Mouse (Mus musculus) limb, embryonic 15.5 days (tissue): ENCODE results near the gene Ttll2. TPM values are rescaled to one million over a fixed set of nuclear protein-coding genes. Genes with fewer than 3 reads are reported as not detected.
"Not testable (repeated sequence)": the region's sequence is repeated elsewhere in the genome, so short reads cannot be mapped to it uniquely, and the experiment has no call there.

Experiments
- ATAC-seq: fragments of 200-750 bp; cut with Nextera tagmentation; 2 replicates; pipeline ENCODE4 v1.8.0; 2017; ENCODE audit warnings: low read depth, moderate TSS enrichment; ENCODE audit not compliant: insufficient number of reproducible peaks, low FRiP score, low TSS enrichment
- H3K27ac ChIP-seq: fragments of 300-500 bp; sonication (generic); 2 replicates; pipeline ENCODE4 v1.5.1; 2015; ENCODE audit warnings: moderate library complexity, mild to moderate bottlenecking, inconsistent platforms
- H3K27me3 ChIP-seq: fragments of 300-500 bp; sonication (generic); 2 replicates; pipeline ENCODE4 v1.6.1; 2015; ENCODE audit warnings: inconsistent platforms
- H3K36me3 ChIP-seq: fragments of 300-500 bp; sonication (generic); 2 replicates; pipeline ENCODE4 v1.6.1; 2015; ENCODE audit warnings: inconsistent platforms
- H3K4me1 ChIP-seq: fragments of 300-500 bp; sonication (generic); 2 replicates; pipeline ENCODE4 v1.6.1; 2015; ENCODE audit warnings: inconsistent platforms
- H3K4me2 ChIP-seq: fragments of 300-500 bp; sonication (generic); 2 replicates; pipeline ENCODE4 v1.6.1; 2015; ENCODE audit warnings: mild to moderate bottlenecking, inconsistent platforms
- H3K4me3 ChIP-seq: fragments of 300-500 bp; sonication (generic); 2 replicates; pipeline ENCODE4 v1.5.1; 2015; ENCODE audit warnings: mild to moderate bottlenecking, inconsistent platforms
- H3K9ac ChIP-seq: fragments of 300-500 bp; sonication (generic); 2 replicates; pipeline ENCODE4 v1.6.1; 2015; ENCODE audit warnings: inconsistent platforms
- H3K9me3 ChIP-seq: fragments of 300-500 bp; sonication (generic); 2 replicates; pipeline ENCODE4 v1.6.1; 2016; ENCODE audit warnings: inconsistent platforms
- WGBS: fragments of 180-500 bp; shearing (Covaris S2); methylation state at CpG from one replicate; pipeline ENCODE4 v1.1.7; 2015; 5-methylcytosine and 5-hydroxymethylcytosine counted together
- polyA plus RNA-seq: library from polyadenylated mRNA; unstranded; fragments of >200 nt; fragmentation: Nextera tagmentation; extraction: Ambion mirVana; gene quantifications from 2 replicates; pipeline ENCODE4 v1.2.1, GENCODE M21; 2015

Gene Ttll2
- not detected in 2 replicates for polyA plus RNA-seq

DNA sequence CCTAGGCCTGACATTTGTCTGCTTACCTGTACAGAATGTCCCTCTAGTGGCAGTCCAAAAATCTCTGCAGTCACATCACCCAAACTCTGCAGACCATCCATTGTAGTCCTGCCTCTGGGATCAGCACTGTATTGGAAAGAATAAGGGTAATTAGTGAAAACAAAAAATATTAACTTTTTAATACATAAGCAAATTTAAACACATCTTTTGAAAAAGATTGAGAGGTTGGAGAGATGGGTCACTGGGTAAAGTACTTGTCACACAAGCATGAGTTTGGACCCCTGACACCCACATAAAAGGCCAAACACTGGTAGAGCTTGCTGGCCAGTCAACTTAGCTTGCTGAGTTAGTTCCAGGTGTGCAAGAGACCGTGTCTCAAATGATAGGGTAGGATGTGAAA lies at the start of gene Ttll2:
Gene Ttll2, minus strand, starts transcription at position 101 of the 400 bp plus-strand sequence.
- WGBS: 93% methylated on average over 1 of the region's 1 CpGs
- H3K36me3 ChIP-seq, H3K4me3 ChIP-seq, H3K9me3 ChIP-seq, H3K4me2 ChIP-seq, ATAC-seq, H3K27ac ChIP-seq, H3K27me3 ChIP-seq, H3K4me1 ChIP-seq, H3K9ac ChIP-seq: not testable (repeated sequence)

- 82% methylated on average over 6 of the region's 6 CpGs for WGBS
- not testable (repeated sequence) for H3K9ac ChIP-seq, H3K27me3 ChIP-seq, H3K36me3 ChIP-seq, H3K9me3 ChIP-seq, H3K4me2 ChIP-seq, H3K4me1 ChIP-seq, H3K27ac ChIP-seq, ATAC-seq, H3K4me3 ChIP-seq
Measured at GRCm38 (mm10) chr17:7399770-7400169, 47.3 kb upstream of the Ttll2 start.

- not testable (repeated sequence) for H3K4me3 ChIP-seq, H3K36me3 ChIP-seq, H3K9ac ChIP-seq, H3K4me1 ChIP-seq, ATAC-seq, H3K9me3 ChIP-seq, H3K27me3 ChIP-seq, H3K27ac ChIP-seq, H3K4me2 ChIP-seq
- 84% methylated on average over 6 of the region's 6 CpGs for WGBS
Measured at GRCm38 (mm10) chr17:7398198-7398847, 45.8 kb upstream of the Ttll2 start.

GRCm38 (mm10) chr17:7397079-7397478 lies 44.6 kb upstream of the Ttll2 start:
- not testable (repeated sequence) for ATAC-seq, H3K36me3 ChIP-seq, H3K4me3 ChIP-seq, H3K27ac ChIP-seq, H3K4me2 ChIP-seq, H3K27me3 ChIP-seq, H3K9me3 ChIP-seq, H3K4me1 ChIP-seq, H3K9ac ChIP-seq
- 83% methylated on average over 13 of the region's 13 CpGs for WGBS

DNA sequence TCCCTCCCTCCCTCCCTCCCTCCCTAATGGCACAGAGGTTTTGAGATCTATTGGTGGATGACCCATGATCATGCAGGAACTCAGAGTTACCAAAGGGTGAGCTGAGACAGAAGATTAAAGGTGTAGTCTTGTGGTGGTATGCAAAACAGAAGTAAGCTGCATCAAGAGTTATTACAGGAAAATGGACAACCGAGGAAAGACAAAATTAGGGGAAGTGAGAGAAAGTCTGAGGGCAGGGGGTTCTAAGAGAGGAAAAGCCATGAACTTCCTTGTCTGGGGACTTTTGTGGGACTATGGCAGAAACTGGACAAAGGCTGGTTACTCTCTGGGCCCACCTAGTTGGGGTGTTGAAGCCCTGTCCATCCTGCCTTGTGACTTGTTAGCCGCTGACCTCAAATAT lies 43.8 kb upstream of the Ttll2 start:
- not testable (repeated sequence) for H3K4me3 ChIP-seq, H3K9me3 ChIP-seq, H3K4me2 ChIP-seq, H3K9ac ChIP-seq, H3K27me3 ChIP-seq, H3K27ac ChIP-seq, ATAC-seq, H3K4me1 ChIP-seq, H3K36me3 ChIP-seq
- WGBS: no CpG with 5 or more reads among the region's 2 CpGs

- not testable (repeated sequence) for H3K9ac ChIP-seq, H3K4me3 ChIP-seq, H3K4me2 ChIP-seq, H3K9me3 ChIP-seq, H3K36me3 ChIP-seq, H3K27me3 ChIP-seq, H3K27ac ChIP-seq, ATAC-seq, H3K4me1 ChIP-seq
- WGBS: 88% methylated on average over 8 of the region's 8 CpGs
Measured at GRCm38 (mm10) chr17:7395671-7396070, 43.2 kb upstream of the Ttll2 start.

DNA sequence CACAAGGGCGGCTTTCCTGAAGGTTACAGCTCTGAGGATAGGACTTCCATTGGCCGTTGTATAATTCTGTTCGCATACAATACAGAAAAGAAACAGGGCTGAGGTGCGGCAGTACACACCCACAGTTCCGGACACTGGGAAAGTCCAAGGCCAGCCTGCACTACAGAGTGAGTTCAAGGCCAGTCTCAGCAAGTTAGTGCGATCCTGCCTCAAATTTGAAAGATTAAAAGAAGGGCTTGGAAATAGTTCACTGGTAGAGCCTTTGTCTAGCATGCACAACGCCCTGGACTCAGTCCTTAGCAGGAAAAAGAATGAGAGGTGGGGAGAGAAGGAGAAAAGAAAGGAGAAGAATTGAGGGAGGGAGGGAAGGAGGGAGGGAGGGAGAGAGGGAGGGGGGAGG lies 42.6 kb upstream of the Ttll2 start:
- H3K4me2 ChIP-seq, H3K9ac ChIP-seq, H3K36me3 ChIP-seq, H3K27ac ChIP-seq, H3K9me3 ChIP-seq, ATAC-seq, H3K27me3 ChIP-seq, H3K4me1 ChIP-seq, H3K4me3 ChIP-seq: not testable (repeated sequence)
- WGBS: 89% methylated on average over 7 of the region's 7 CpGs

DNA sequence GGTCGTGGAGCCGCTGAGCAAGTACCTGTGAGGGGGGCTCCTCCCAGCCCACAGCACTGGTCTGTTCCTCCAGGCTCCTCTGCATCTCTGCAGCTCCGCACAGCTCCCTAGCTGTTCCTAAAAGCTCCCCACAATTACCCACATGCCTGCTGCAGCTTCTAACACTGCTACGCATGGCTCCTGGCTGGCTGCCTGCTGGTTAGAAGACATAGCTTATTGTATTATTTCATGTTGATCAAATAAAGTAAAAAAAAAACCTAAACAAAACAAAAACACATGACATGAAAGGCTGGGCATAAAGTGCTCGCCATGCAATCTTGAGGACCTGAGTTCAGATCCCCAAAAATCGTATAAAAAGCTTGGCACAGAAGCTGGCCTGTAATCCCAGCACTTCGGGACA lies 37.4 kb upstream of the Ttll2 start:
- WGBS: 50% methylated on average over 7 of the region's 7 CpGs
- H3K4me3 ChIP-seq, H3K9me3 ChIP-seq, H3K36me3 ChIP-seq, H3K27ac ChIP-seq, H3K4me2 ChIP-seq, ATAC-seq, H3K27me3 ChIP-seq, H3K4me1 ChIP-seq, H3K9ac ChIP-seq: not testable (repeated sequence)

- H3K4me1 ChIP-seq, H3K4me2 ChIP-seq, H3K4me3 ChIP-seq, H3K36me3 ChIP-seq, H3K27me3 ChIP-seq, H3K27ac ChIP-seq, H3K9ac ChIP-seq, H3K9me3 ChIP-seq: not testable (repeated sequence)
- 59% methylated on average over 8 of the region's 8 CpGs for WGBS
- ATAC-seq: 0 out of 2 replicates have a peak, but pooled peaks have one; percentile 17
Measured at GRCm38 (mm10) chr17:7388958-7389356, 36.5 kb upstream of the Ttll2 start.

DNA sequence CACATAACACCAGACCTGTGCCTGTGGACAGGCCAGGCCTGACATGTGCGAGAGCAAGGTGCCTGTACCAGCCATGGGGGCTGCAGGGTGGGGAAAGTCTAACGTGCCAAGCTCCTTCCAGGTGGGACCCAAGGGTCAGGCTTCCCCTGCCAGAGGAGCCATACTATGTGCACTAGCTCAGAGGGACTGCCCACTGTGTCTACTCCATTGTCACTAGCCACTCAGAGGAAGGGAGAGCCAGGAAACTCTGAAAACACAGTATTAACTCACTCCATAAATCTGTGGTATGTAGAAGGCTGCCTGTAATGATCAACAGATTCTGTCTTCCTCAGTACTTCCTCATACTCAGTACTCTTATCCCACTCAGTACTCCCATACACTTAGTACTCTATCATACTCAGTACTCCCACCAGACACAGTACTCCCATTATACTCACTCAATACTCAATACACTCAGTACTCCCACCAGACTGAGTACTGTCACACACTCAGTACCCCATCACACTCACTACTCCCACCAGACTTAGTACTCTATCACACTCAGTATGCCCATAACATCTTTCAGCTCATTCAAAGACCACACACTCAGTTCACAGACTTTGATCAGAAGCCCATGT lies 36.0 kb upstream of the Ttll2 start:
- H3K27me3 ChIP-seq, H3K4me1 ChIP-seq, H3K4me3 ChIP-seq, H3K27ac ChIP-seq, H3K9ac ChIP-seq, H3K9me3 ChIP-seq, H3K36me3 ChIP-seq, H3K4me2 ChIP-seq: not testable (repeated sequence)
- ATAC-seq: peak; percentile 42; the same call in 1 of the 2 replicates
- WGBS: no CpG with 5 or more reads among the region's 2 CpGs

DNA sequence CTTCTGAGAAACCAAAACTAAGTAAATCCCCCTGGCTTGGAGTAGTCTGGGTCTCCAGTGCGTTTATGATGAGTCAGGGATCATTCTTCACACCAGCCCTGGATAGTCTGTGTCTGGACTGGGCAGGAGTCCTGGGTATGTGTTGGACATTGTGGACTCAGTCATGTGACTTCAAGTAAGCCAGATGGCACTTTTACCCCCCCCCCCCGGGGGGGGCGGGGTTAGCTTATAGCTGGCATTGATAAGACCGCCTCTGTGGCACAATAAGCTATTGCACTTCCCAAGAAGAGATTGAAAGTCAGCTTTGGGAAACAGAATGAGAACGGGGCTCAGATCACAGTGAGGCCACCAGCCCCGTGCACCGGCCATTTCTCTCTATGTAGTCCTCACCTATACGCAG lies 33.5 kb upstream of the Ttll2 start:
- not testable (repeated sequence) for H3K4me1 ChIP-seq, H3K4me2 ChIP-seq, H3K36me3 ChIP-seq, ATAC-seq, H3K9me3 ChIP-seq, H3K27me3 ChIP-seq, H3K4me3 ChIP-seq, H3K9ac ChIP-seq, H3K27ac ChIP-seq
- WGBS: 75% methylated on average over 8 of the region's 8 CpGs

DNA sequence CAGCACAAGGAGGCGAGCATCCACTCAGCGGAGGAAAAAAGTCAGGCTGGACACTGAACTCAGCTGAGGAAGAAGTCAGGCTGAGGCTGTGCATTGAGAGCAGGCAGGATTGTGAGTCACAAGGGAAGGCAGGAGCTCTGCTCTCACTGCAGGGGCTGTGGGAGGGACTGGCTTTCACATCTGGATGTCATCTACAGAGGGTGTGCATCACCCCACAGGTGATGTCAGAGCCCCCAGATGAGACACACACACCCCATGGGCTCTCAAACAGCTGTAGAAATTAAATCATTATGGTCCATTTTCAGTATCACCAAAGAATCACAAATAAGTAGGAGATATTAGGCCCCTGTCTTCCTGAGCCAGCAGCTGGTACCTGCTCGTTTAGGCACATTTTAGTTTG lies 32.9 kb upstream of the Ttll2 start, which contains the start of gene Unc93a2:
Gene Unc93a2, minus strand, starts transcription at position 101 of the 400 bp plus-strand sequence.
- H3K27me3 ChIP-seq, H3K27ac ChIP-seq, H3K4me1 ChIP-seq, H3K9ac ChIP-seq, H3K9me3 ChIP-seq, H3K4me2 ChIP-seq, H3K36me3 ChIP-seq, ATAC-seq, H3K4me3 ChIP-seq: not testable (repeated sequence)
- 68% methylated on average over 3 of the region's 3 CpGs for WGBS
